Mouse (Mus musculus): ENCODE measurements around the gene Col17a1.

The Col17a1 gene

GRCm38 (mm10) chr19:47691994-47692393 lies at the start of gene Col17a1:
Gene Col17a1 (minus strand): TSS chr19:47692094.
- in situ Hi-C loops (cut with MboI, MseI): no loop called here

GRCm38 (mm10) chr19:47731931-47732330 lies 40.0 kb upstream of the Col17a1 start:
- in situ Hi-C loops (cut with MboI, MseI): no loop called here

GRCm38 (mm10) chr19:47731071-47731881 lies 39.4 kb upstream of the Col17a1 start, which contains the start of gene Sfr1:
Gene Sfr1 (plus strand): TSS chr19:47731682.
- in situ Hi-C loops (cut with MboI, MseI): no loop called here

GRCm38 (mm10) chr19:47730691-47731070 lies 38.8 kb upstream of the Col17a1 start:
- in situ Hi-C loops (cut with MboI, MseI): no loop called here

GRCm38 (mm10) chr19:47725643-47726140 lies 33.8 kb upstream of the Col17a1 start:
- in situ Hi-C loops (cut with MboI, MseI): no loop called here

GRCm38 (mm10) chr19:47724903-47725302 lies 33.0 kb upstream of the Col17a1 start:
- in situ Hi-C loops (cut with MboI, MseI): no loop called here

GRCm38 (mm10) chr19:47722471-47722870 lies 30.6 kb upstream of the Col17a1 start:
- in situ Hi-C loops (cut with MboI, MseI): no loop called here

GRCm38 (mm10) chr19:47719147-47719546 lies 27.3 kb upstream of the Col17a1 start:
- in situ Hi-C loops (cut with MboI, MseI): no loop called here

GRCm38 (mm10) chr19:47716144-47716543 lies 24.2 kb upstream of the Col17a1 start:
- in situ Hi-C loops (cut with MboI, MseI): no loop called here

- in situ Hi-C loops (cut with MboI, MseI): no loop called here
Observed at GRCm38 (mm10) chr19:47713457-47713856, 21.6 kb upstream of the Col17a1 start.

- in situ Hi-C loops (cut with MboI, MseI): no loop called here
Observed at GRCm38 (mm10) chr19:47710376-47710775, 18.5 kb upstream of the Col17a1 start.

- in situ Hi-C loops (cut with MboI, MseI): no loop called here
Observed at GRCm38 (mm10) chr19:47705772-47706309, 13.9 kb upstream of the Col17a1 start.

- in situ Hi-C loops (cut with MboI, MseI): no loop called here
Observed at GRCm38 (mm10) chr19:47705080-47705771, 13.3 kb upstream of the Col17a1 start.

- in situ Hi-C loops (cut with MboI, MseI): no loop called here
Observed at GRCm38 (mm10) chr19:47700509-47700908, 8.6 kb upstream of the Col17a1 start.

GRCm38 (mm10) chr19:47699743-47700142 lies 7.8 kb upstream of the Col17a1 start:
- in situ Hi-C loops (cut with MboI, MseI): no loop called here

- in situ Hi-C loops (cut with MboI, MseI): no loop called here
Observed at GRCm38 (mm10) chr19:47698266-47698665, 6.4 kb upstream of the Col17a1 start.

- in situ Hi-C loops (cut with MboI, MseI): no loop called here
Observed at GRCm38 (mm10) chr19:47697067-47697466, 5.2 kb upstream of the Col17a1 start.

- in situ Hi-C loops (cut with MboI, MseI): no loop called here
Observed at GRCm38 (mm10) chr19:47696411-47696810, 4.5 kb upstream of the Col17a1 start.

- in situ Hi-C loops (cut with MboI, MseI): no loop called here
Observed at GRCm38 (mm10) chr19:47695725-47696124, 3.8 kb upstream of the Col17a1 start.

- in situ Hi-C loops (cut with MboI, MseI): no loop called here
Observed at GRCm38 (mm10) chr19:47689592-47689991, 2.3 kb downstream of the Col17a1 start.

GRCm38 (mm10) chr19:47678675-47679074 lies 13.2 kb downstream of the Col17a1 start:
- in situ Hi-C loops (cut with MboI, MseI): no loop called here

- in situ Hi-C loops (cut with MboI, MseI): no loop called here
Observed at GRCm38 (mm10) chr19:47674419-47674818, 17.5 kb downstream of the Col17a1 start.

Measured in regulatory T cell (primary cell).